Mouse (Mus musculus) liver, postnatal 0 days (tissue): Measurements from ENCODE around the gene Cd81. TPM values are rescaled to one million over a fixed set of nuclear protein-coding genes. Genes with fewer than 3 reads are reported as not detected.

Source experiments
- ATAC-seq: fragments of 200-750 bp; cut with Nextera tagmentation; 2 replicates; pipeline ENCODE4 v1.8.0; 2017; ENCODE audit warnings: mild to moderate bottlenecking, moderate library complexity
- DNase-seq: peaks from one replicate; pipeline ENCODE4 v3.0.0-alpha.2; 2016
- H3K27ac ChIP-seq: fragments of 300-500 bp; sonication (generic); 2 replicates; pipeline ENCODE4 v1.5.1; 2014; ENCODE audit warnings: antibody characterized with exemption, moderate library complexity, mild to moderate bottlenecking, low read depth
- H3K27me3 ChIP-seq: fragments of 300-500 bp; sonication (generic); 2 replicates; pipeline ENCODE4 v1.6.1; 2014; ENCODE audit warnings: low read length, control low read depth, mixed read lengths; ENCODE audit not compliant: insufficient read depth
- H3K36me3 ChIP-seq: fragments of 300-500 bp; sonication (generic); replicated peaks from 2 replicates; pipeline ENCODE4 v1.6.1; 2014; ENCODE audit warnings: mild to moderate bottlenecking, control low read depth, low read length, moderate library complexity, mixed read lengths; ENCODE audit not compliant: insufficient read depth
- H3K4me1 ChIP-seq: fragments of 300-500 bp; sonication (generic); 2 replicates; pipeline ENCODE4 v1.6.1; 2014; ENCODE audit warnings: antibody characterized with exemption, mild to moderate bottlenecking, control low read depth; ENCODE audit not compliant: insufficient read depth
- H3K4me2 ChIP-seq: fragments of 300-500 bp; sonication (generic); 2 replicates; pipeline ENCODE4 v1.6.1; 2014; ENCODE audit warnings: low read depth, mild to moderate bottlenecking, low read length, moderate library complexity, mixed read lengths
- H3K4me3 ChIP-seq: fragments of 300-500 bp; sonication (generic); 2 replicates; pipeline ENCODE4 v1.5.1; 2014; ENCODE audit warnings: low read depth, low read length
- H3K9ac ChIP-seq: fragments of 300-500 bp; sonication (generic); replicated peaks from 2 replicates; pipeline ENCODE4 v1.6.1; 2014; ENCODE audit warnings: mild to moderate bottlenecking, moderate library complexity
- H3K9me3 ChIP-seq: fragments of 300-500 bp; sonication (generic); 2 replicates; pipeline ENCODE4 v1.6.1; 2016; ENCODE audit warnings: mild to moderate bottlenecking, control low read depth, low read length, mixed read lengths
- CTCF ChIP-seq: sonication (generic); IDR thresholded peaks from 2 replicates; pipeline ENCODE4 v1.5.1; 2016; ENCODE audit warnings: antibody characterized with exemption, low read depth
- EP300 ChIP-seq: IDR thresholded peaks from 2 replicates; pipeline ENCODE4 v1.6.1; 2016; ENCODE audit warnings: antibody characterized with exemption, low read depth, mild to moderate bottlenecking
- WGBS: fragments of 180-500 bp; shearing (Covaris S2); extraction: QIAGEN DNeasy Blood & Tissue Kit; methylation state at CpG from one replicate; pipeline ENCODE4 v1.1.7; 2014; ENCODE audit not compliant: insufficient replicate concordance; 5-methylcytosine and 5-hydroxymethylcytosine counted together
- polyA plus RNA-seq: library from polyadenylated mRNA; unstranded; fragments of >200 nt; fragmentation: Nextera tagmentation; extraction: Ambion mirVana; gene quantifications from 2 replicates; pipeline ENCODE4 v1.2.1, GENCODE M21; 2015

The Cd81 gene
- polyA plus RNA-seq, 1 experiment from 2014 or later, result 231 TPM

DNA sequence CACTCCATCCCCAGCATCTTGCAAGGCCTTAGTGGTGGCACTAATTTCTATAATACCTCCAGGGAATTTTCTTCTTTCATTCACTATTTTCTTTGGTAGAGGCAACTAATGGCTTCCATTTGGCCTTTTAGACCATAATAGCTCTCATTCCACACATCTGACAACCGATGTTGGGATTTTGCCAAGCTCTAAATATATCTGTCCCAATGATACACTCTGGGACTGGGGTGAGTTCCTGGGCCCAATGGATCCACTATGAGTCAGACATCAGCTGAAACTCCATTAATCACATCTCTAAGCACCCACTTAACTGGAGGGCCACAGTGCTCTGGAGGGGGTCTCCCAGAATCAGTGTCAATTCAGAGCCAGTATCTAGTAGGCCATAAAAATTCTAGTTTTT lies 20.7 kb upstream of the Cd81 start:
- no peaks in the 10 kb centered on the region for H3K9me3 ChIP-seq
- H3K36me3 ChIP-seq, result no peaks in the 10 kb centered on the region
- no peak for DNase-seq
- H3K4me1 ChIP-seq, result no peaks in the 10 kb centered on the region
- H3K27me3 ChIP-seq, result no peaks in the 10 kb centered on the region
- ATAC-seq, result no peak
- H3K9ac ChIP-seq, result no peak overlapping the region
- no peak overlapping the region for H3K27ac ChIP-seq
- no peak overlapping the region for H3K4me3 ChIP-seq
- H3K4me2 ChIP-seq, result no peak overlapping the region
- TF ChIP-seq EP300 (no peak), CTCF (no peak)
- WGBS, result 67% methylated on average over 1 of the region's 1 CpGs

DNA sequence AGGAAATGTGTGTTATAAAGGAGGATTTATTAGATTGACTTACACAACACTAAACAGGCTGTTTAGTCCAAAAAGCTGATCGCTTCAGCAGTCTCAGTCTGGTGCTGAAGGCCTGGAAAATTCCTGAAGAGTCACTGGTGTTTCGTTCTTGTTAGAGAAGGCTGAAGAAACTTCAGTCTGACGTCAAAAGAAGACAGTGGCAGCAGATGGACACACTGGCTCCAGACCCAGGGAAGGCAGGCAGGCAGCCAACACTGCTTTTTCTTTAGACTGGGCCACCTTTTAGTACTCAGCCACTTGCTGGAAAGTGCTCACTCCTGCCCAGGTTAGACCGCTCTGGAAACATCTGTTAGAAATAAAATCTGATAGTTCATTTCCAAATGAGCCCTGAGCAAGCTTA lies 19.0 kb upstream of the Cd81 start:
- Histone ChIP-seq H3K4me3 (no peak overlapping the region), H3K4me1 (no peaks in the 10 kb centered on the region), H3K27me3 (no peaks in the 10 kb centered on the region), H3K9ac (no peak overlapping the region), H3K4me2 (no peak overlapping the region), H3K27ac (no peak overlapping the region), H3K9me3 (no peaks in the 10 kb centered on the region), H3K36me3 (no peaks in the 10 kb centered on the region)
- ATAC-seq (no peak), DNase-seq (no peak)
- WGBS, result 78% methylated on average over 4 of the region's 4 CpGs
- no peak for TF ChIP-seq EP300
- no peak for TF ChIP-seq CTCF

DNA sequence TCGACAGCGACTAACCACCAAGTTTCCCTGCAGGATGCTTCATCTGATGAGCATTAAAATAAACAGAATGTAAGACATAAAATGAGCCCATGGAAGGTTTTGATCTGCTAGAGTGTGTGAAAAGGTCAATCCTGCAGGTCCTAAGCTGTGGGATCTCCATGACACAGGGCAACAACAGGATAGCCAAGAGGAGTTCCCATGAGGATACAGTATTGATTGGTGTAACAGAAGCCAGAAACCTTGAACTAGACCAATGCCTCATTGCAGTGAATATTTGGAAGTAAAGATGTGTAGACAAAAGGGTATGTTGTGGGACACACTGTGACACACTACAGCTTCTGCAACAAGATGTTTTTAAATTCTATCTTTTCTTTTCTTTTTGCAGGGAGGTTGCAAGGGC lies 18.4 kb upstream of the Cd81 start:
- no peak overlapping the region for H3K27ac ChIP-seq
- no peak overlapping the region for H3K4me3 ChIP-seq
- WGBS, result 90% methylated on average over 2 of the region's 2 CpGs
- no peaks in the 10 kb centered on the region for H3K36me3 ChIP-seq
- no peaks in the 10 kb centered on the region for H3K4me1 ChIP-seq
- H3K4me2 ChIP-seq, result no peak overlapping the region
- no peaks in the 10 kb centered on the region for H3K27me3 ChIP-seq
- H3K9me3 ChIP-seq, result no peaks in the 10 kb centered on the region
- no peak overlapping the region for H3K9ac ChIP-seq
- TF ChIP-seq EP300 (no peak), CTCF (no peak)
- ATAC-seq (no peak), DNase-seq (no peak)

DNA sequence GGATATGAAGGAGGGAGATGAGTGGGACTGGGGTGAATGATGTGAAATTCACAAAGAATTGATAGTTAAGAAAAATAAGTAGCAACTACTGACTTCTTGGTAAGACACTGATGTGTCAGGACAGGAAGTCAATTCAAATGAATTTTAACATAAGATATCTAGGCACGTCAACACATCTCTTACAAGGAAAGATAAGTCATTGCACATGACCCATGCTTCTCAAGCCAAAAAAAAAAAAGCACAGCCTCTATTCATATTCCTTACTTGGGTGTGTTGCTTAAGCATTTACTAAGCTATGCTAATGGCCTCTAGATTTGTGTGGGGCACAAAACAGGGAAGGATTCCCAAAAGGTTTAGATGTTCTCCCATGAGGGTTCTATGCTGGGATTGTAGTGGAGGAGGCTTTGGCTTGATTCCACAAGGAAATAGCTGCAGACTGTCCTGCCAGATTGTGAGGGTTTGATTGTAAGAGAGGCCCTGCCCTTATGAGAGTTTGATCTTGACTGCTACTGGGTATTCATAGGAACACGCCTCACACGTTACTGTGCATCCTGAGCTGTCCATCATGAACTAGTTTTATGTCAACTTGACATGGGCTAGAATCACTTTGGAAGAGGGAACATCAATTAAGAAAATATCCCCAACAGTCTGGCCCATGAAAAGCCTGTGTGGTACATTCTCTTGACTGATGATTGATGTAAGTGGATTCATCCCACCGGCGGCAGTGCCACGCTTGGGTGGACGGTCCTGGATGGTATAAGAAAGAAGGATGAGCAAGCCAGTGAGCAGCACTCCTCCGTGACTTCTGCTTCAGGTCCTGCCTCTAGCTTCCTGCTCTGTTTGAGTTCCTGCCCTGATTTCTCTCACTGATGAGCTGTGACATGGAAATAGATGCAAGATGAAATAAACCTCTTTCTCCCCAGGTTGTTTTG lies 17.8 kb upstream of the Cd81 start:
- no peak overlapping the region for H3K4me2 ChIP-seq
- 84% methylated on average over 8 of the region's 8 CpGs for WGBS
- H3K27me3 ChIP-seq, result no peaks in the 10 kb centered on the region
- H3K36me3 ChIP-seq, result no peaks in the 10 kb centered on the region
- no peak for TF ChIP-seq CTCF
- TF ChIP-seq EP300, result no peak
- DNase-seq, result no peak
- no peaks in the 10 kb centered on the region for H3K9me3 ChIP-seq
- no peak for ATAC-seq
- no peak overlapping the region for H3K27ac ChIP-seq
- no peaks in the 10 kb centered on the region for H3K4me1 ChIP-seq
- no peak overlapping the region for H3K9ac ChIP-seq
- no peak overlapping the region for H3K4me3 ChIP-seq

DNA sequence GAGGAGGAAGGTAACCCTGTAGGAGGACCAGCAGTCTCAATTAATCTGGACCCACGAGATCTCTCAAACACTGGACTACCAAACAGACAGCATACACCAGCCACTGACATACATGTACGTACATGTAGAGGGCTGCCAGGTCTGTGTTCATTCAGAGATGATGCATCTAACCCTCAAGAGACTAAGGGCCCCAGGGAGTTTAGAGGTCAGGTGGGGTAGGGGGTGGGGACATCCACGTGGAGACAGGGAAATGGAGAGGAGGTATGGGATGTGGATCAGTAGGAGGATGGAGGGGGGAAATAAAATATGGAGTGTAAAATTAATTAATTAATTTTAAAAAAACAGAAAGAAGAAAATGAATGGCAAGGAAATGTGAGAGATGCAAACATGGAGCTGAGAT lies 15.8 kb upstream of the Cd81 start:
- DNase-seq, result no peak
- H3K9me3 ChIP-seq, result no peaks in the 10 kb centered on the region
- H3K4me1 ChIP-seq, result peaks cover 9% of the 10 kb centered on the region
- no peaks in the 10 kb centered on the region for H3K27me3 ChIP-seq
- ATAC-seq, result no peak
- no peak overlapping the region for H3K4me3 ChIP-seq
- no peak overlapping the region for H3K9ac ChIP-seq
- H3K4me2 ChIP-seq, result no peak overlapping the region
- no peak overlapping the region for H3K27ac ChIP-seq
- no peak for TF ChIP-seq CTCF
- TF ChIP-seq EP300, result no peak
- WGBS, result 65% methylated on average over 3 of the region's 3 CpGs
- no peaks in the 10 kb centered on the region for H3K36me3 ChIP-seq

DNA sequence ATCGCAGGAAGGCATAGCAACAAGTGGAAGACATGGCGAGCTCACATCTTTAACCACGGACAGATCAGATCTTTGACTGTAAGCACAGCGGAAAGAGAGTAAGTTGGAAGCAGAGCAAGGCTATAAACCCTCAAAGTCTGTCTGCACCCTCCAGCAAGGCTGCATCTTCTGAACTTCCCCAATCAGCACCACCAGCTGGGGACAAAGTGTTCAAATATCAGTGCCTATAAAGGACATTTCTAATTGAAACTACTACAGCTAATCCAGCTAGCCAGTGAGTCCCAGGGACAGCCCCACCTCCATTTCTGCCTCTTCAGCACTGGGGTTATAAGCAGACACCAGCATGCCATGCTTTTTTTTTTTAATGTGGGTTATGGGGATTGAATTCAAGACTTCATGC lies 15.2 kb upstream of the Cd81 start:
- H3K4me1 ChIP-seq, result peaks cover 14% of the 10 kb centered on the region
- 62% methylated on average over 4 of the region's 4 CpGs for WGBS
- no peak overlapping the region for H3K27ac ChIP-seq
- no peak for DNase-seq
- TF ChIP-seq CTCF, result no peak
- no peaks in the 10 kb centered on the region for H3K9me3 ChIP-seq
- no peak overlapping the region for H3K9ac ChIP-seq
- ATAC-seq, result no peak
- no peak overlapping the region for H3K4me2 ChIP-seq
- H3K36me3 ChIP-seq, result no peaks in the 10 kb centered on the region
- H3K4me3 ChIP-seq, result no peak overlapping the region
- no peaks in the 10 kb centered on the region for H3K27me3 ChIP-seq
